Mouse (Mus musculus) myocyte (in vitro differentiated cells): ENCODE data around the gene Gm498. TPM values are rescaled to one million over a fixed set of nuclear protein-coding genes. Genes with fewer than 3 reads are reported as not detected.

Experiments
- H3K27me3 ChIP-seq: one replicate; pipeline ENCODE4 v1.6.1; 2011; ENCODE audit not compliant: control insufficient read depth, insufficient read depth, insufficient read length
- H3K36me3 ChIP-seq: one replicate; pipeline ENCODE4 v1.6.1; 2011; ENCODE audit not compliant: control insufficient read depth, insufficient read depth
- H3K4me2 ChIP-seq: one replicate; pipeline ENCODE4 v1.6.1; 2011; ENCODE audit warnings: low read depth, control low read depth
- H3K4me3 ChIP-seq: one replicate; pipeline ENCODE4 v1.5.1; 2011; ENCODE audit warnings: mild to moderate bottlenecking, control low read depth, moderate library complexity
- H3K79me2 ChIP-seq: one replicate; pipeline ENCODE4 v1.6.1; 2011; ENCODE audit not compliant: control insufficient read depth, insufficient read depth
- H3ac ChIP-seq: one replicate; pipeline ENCODE4 v1.6.1; 2011; ENCODE audit not compliant: control insufficient read depth, insufficient read length
- CEBPB ChIP-seq: IDR thresholded peaks from 2 replicates; pipeline ENCODE4 v1.6.1; 2011; ENCODE audit warnings: mild to moderate bottlenecking, moderate library complexity; ENCODE audit not compliant: poor library complexity, insufficient read depth, severe bottlenecking
- E2F4 ChIP-seq: IDR thresholded peaks from one replicate; pipeline ENCODE4 v1.6.1; 2011; ENCODE audit warnings: mild to moderate bottlenecking, control low read depth, moderate library complexity; ENCODE audit not compliant: insufficient read depth
- MAX ChIP-seq: IDR thresholded peaks from one replicate; pipeline ENCODE4 v1.6.1; 2011; ENCODE audit warnings: low read depth, mild to moderate bottlenecking, control low read depth
- MYOD1 ChIP-seq, 3 experiments: IDR thresholded peaks; one replicate each; pipeline ENCODE4 v1.6.1; 2011; ENCODE audit warnings: control low read depth in 2 of 3, low read depth in 2 of 3, mild to moderate bottlenecking in 2 of 3, moderate library complexity in 1 of 3; ENCODE audit not compliant: insufficient read length in 2 of 3, control insufficient read depth in 1 of 3
- MYOG ChIP-seq, 3 experiments: IDR thresholded peaks; one replicate each; pipeline ENCODE4 v1.6.1; 2011; ENCODE audit warnings: control low read depth in 2 of 3, low read depth in 2 of 3, mild to moderate bottlenecking in 2 of 3; ENCODE audit not compliant: insufficient read length in 2 of 3, control insufficient read depth in 1 of 3, insufficient read depth in 1 of 3
- POLR2A ChIP-seq: IDR thresholded peaks from one replicate; pipeline ENCODE4 v1.6.1; 2011; ENCODE audit warnings: low read depth, mild to moderate bottlenecking, control low read depth, moderate library complexity; ENCODE audit not compliant: insufficient read length
- POLR2AphosphoS2 ChIP-seq: IDR thresholded peaks from one replicate; pipeline ENCODE4 v1.6.1; 2011; ENCODE audit warnings: low read depth, control low read depth; ENCODE audit not compliant: insufficient read length
- REST ChIP-seq: IDR thresholded peaks from one replicate; pipeline ENCODE4 v1.6.1; 2011; ENCODE audit warnings: mild to moderate bottlenecking, control low read depth, moderate library complexity; ENCODE audit not compliant: insufficient read depth, insufficient read length
- SRF ChIP-seq: IDR thresholded peaks from one replicate; pipeline ENCODE4 v1.6.1; 2011; ENCODE audit warnings: low read depth; ENCODE audit not compliant: control insufficient read depth, insufficient read length
- TCF12 ChIP-seq: IDR thresholded peaks from one replicate; pipeline ENCODE4 v1.6.1; 2011; ENCODE audit warnings: mild to moderate bottlenecking, control low read depth; ENCODE audit not compliant: poor library complexity, insufficient read depth, severe bottlenecking
- TCF3 ChIP-seq: IDR thresholded peaks from one replicate; pipeline ENCODE4 v1.6.1; 2011; ENCODE audit warnings: low read depth, control low read depth; ENCODE audit not compliant: insufficient read length
- USF1 ChIP-seq: IDR thresholded peaks from one replicate; pipeline ENCODE4 v1.6.1; 2011; ENCODE audit warnings: low read depth, mild to moderate bottlenecking, control low read depth, moderate library complexity
- polyA plus RNA-seq: library from polyadenylated mRNA; unstranded; fragments of >200 nt; fragmentation: generic; extraction: Trizol; gene quantifications from one replicate; pipeline ENCODE4 v1.2.1, GENCODE M21; 2012; ENCODE audit warnings: missing spikeins

Gm498 gene
- polyA plus RNA-seq, 1 experiment: not detected

- H3K79me2 ChIP-seq: no peaks in the 10 kb centered on the region
- TF ChIP-seq TCF3: no peak
- TF ChIP-seq TCF12: no peak
- TF ChIP-seq MAX: no peak
- no peak for TF ChIP-seq MYOD1 (IDR thresholded peaks at IDR 0.05; ENCODE audit: control insufficient read depth in 1 of 3, insufficient read length in 2 of 3, low read depth in 2 of 3)
- no peak for TF ChIP-seq REST
- no peak for TF ChIP-seq MYOG (IDR thresholded peaks at IDR 0.05; ENCODE audit: control insufficient read depth in 1 of 3, insufficient read depth in 1 of 3, insufficient read length in 2 of 3, low read depth in 2 of 3)
- no peak for TF ChIP-seq POLR2A
- TF ChIP-seq CEBPB: no peak
- no peak for TF ChIP-seq USF1
- no peak for TF ChIP-seq SRF
- no peak for TF ChIP-seq POLR2AphosphoS2
- no peak for TF ChIP-seq E2F4
- H3K4me2 ChIP-seq: no peak overlapping the region
- H3K4me3 ChIP-seq: no peak overlapping the region
- H3K36me3 ChIP-seq: no peaks in the 10 kb centered on the region
- H3K27me3 ChIP-seq: no peaks in the 10 kb centered on the region
- no peak overlapping the region for H3ac ChIP-seq
Observed at GRCm38 (mm10) chr7:143883717-143884116, 17.1 kb downstream of the Gm498 start.

DNA sequence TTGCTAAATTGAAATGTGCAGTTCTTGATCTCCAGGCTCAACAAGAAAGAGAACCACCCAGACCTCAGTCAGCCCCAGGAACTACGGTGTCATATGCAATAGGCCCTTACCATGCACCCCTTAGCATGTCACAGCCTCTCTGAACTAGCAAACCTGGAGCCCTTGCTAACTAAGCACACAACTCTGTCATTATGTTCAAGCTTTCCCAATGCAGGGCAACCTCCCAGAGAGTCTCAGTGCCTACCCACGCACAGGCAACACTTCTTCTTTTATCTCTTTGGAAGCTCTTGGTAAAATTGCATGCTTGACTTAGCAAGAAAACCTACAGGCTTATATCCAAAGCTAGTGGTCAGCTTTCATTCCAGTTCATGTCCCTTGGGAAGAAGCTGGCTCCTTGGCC lies 24.5 kb downstream of the Gm498 start:
- Histone ChIP-seq H3ac (no peak overlapping the region), H3K79me2 (no peaks in the 10 kb centered on the region), H3K36me3 (no peaks in the 10 kb centered on the region), H3K4me3 (no peak overlapping the region), H3K27me3 (no peaks in the 10 kb centered on the region), H3K4me2 (no peak overlapping the region)
- TF ChIP-seq SRF (no peak), MYOD1 (IDR thresholded peaks at IDR 0.05; ENCODE audit: control insufficient read depth in 1 of 3, insufficient read length in 2 of 3, low read depth in 2 of 3) (no peak), USF1 (no peak), TCF3 (no peak), E2F4 (no peak), CEBPB (no peak), MYOG (IDR thresholded peaks at IDR 0.05; ENCODE audit: control insufficient read depth in 1 of 3, insufficient read depth in 1 of 3, insufficient read length in 2 of 3, low read depth in 2 of 3) (no peak), POLR2AphosphoS2 (no peak), POLR2A (no peak), TCF12 (no peak), MAX (no peak), REST (no peak)

DNA sequence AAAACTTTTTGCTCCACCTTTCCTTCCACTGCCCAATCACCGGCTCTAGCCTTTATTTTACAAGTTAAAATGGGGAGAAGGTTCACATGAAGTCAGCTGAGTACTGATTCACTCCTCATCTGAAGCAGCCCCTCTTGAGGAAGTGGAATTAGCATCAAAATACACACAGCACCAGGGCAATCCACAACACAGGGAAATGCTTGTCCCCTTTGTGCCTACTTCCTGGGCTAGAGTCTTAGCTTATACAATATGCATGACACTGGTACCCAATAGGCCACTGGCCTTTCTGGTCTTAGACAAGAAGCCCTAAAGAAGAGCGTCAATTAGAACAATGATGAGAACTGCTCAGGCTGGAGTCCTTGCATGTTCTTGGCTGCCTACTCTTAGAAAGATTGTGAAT lies 25.7 kb downstream of the Gm498 start:
- H3K27me3 ChIP-seq: no peaks in the 10 kb centered on the region
- no peak overlapping the region for H3K4me3 ChIP-seq
- no peak for TF ChIP-seq MYOG (IDR thresholded peaks at IDR 0.05; ENCODE audit: control insufficient read depth in 1 of 3, insufficient read depth in 1 of 3, insufficient read length in 2 of 3, low read depth in 2 of 3)
- TF ChIP-seq USF1: no peak
- TF ChIP-seq TCF12: no peak
- TF ChIP-seq MAX: no peak
- TF ChIP-seq SRF: no peak
- no peaks in the 10 kb centered on the region for H3K36me3 ChIP-seq
- H3K4me2 ChIP-seq: no peak overlapping the region
- no peaks in the 10 kb centered on the region for H3K79me2 ChIP-seq
- H3ac ChIP-seq: no peak overlapping the region

GRCm38 (mm10) chr7:143900667-143901066 lies 34.0 kb downstream of the Gm498 start:
- no peak overlapping the region for H3K4me2 ChIP-seq
- H3K4me3 ChIP-seq: no peak overlapping the region
- no peak overlapping the region for H3ac ChIP-seq
- TF ChIP-seq REST (no peak), POLR2A (no peak), TCF12 (no peak), E2F4 (no peak), POLR2AphosphoS2 (no peak), TCF3 (no peak), MYOG (IDR thresholded peaks at IDR 0.05; ENCODE audit: control insufficient read depth in 1 of 3, insufficient read depth in 1 of 3, insufficient read length in 2 of 3, low read depth in 2 of 3) (no peak), SRF (no peak), USF1 (no peak), MYOD1 (IDR thresholded peaks at IDR 0.05; ENCODE audit: control insufficient read depth in 1 of 3, insufficient read length in 2 of 3, low read depth in 2 of 3) (no peak), MAX (no peak), CEBPB (no peak)
- H3K27me3 ChIP-seq: no peaks in the 10 kb centered on the region
- no peaks in the 10 kb centered on the region for H3K79me2 ChIP-seq
- no peaks in the 10 kb centered on the region for H3K36me3 ChIP-seq

GRCm38 (mm10) chr7:143905176-143905575 lies 38.5 kb downstream of the Gm498 start:
- Histone ChIP-seq H3K36me3 (no peaks in the 10 kb centered on the region), H3K27me3 (no peaks in the 10 kb centered on the region), H3K4me3 (no peak overlapping the region), H3K4me2 (no peak overlapping the region), H3K79me2 (no peaks in the 10 kb centered on the region), H3ac (no peak overlapping the region)
- TF ChIP-seq SRF: no peak
- no peak for TF ChIP-seq POLR2A
- TF ChIP-seq MAX: no peak
- TF ChIP-seq USF1: no peak
- no peak for TF ChIP-seq POLR2AphosphoS2
- no peak for TF ChIP-seq TCF12
- no peak for TF ChIP-seq REST
- TF ChIP-seq E2F4: no peak
- no peak for TF ChIP-seq CEBPB
